Mouse (Mus musculus) kidney, postnatal 0 days (tissue): Measurements from ENCODE around the gene Plcl2. TPM values are rescaled to one million over a fixed set of nuclear protein-coding genes. Genes with fewer than 3 reads are reported as not detected.
A peak's percentile ranks its signal among the peaks of the same experiment; 100 is the strongest.
"Not testable (repeated sequence)": the region's sequence is repeated elsewhere in the genome, so short reads cannot be mapped to it uniquely, and the experiment has no call there.

Source experiments
- ATAC-seq: fragments of 200-750 bp; cut with Nextera tagmentation; replicated peaks from 2 replicates; pipeline ENCODE4 v1.8.0; 2017; ENCODE audit warnings: low read depth, moderate number of reproducible peaks, moderate TSS enrichment, moderate library complexity; ENCODE audit not compliant: low FRiP score
- DNase-seq: peaks from one replicate; pipeline ENCODE4 v3.0.0-alpha.2; 2016; ENCODE audit warnings: low spot score
- H3K27ac ChIP-seq: fragments of 300-500 bp; sonication (generic); 2 replicates; pipeline ENCODE4 v1.5.1; 2014; ENCODE audit warnings: mild to moderate bottlenecking
- H3K27me3 ChIP-seq: fragments of 300-500 bp; sonication (generic); 2 replicates; pipeline ENCODE4 v1.6.1; 2014; ENCODE audit warnings: low read length, mixed read lengths; ENCODE audit not compliant: insufficient read depth
- H3K36me3 ChIP-seq: fragments of 300-500 bp; sonication (generic); 2 replicates; pipeline ENCODE4 v1.6.1; 2014; ENCODE audit warnings: low read length, mixed read lengths; ENCODE audit not compliant: insufficient read depth
- H3K4me1 ChIP-seq: fragments of 300-500 bp; sonication (generic); replicated peaks from 2 replicates; pipeline ENCODE4 v1.6.1; 2014; ENCODE audit warnings: antibody characterized with exemption, low read length, mixed read lengths; ENCODE audit not compliant: insufficient read depth
- H3K4me2 ChIP-seq: fragments of 300-500 bp; sonication (generic); 2 replicates; pipeline ENCODE4 v1.6.1; 2014; ENCODE audit warnings: mild to moderate bottlenecking, low read length, moderate library complexity, mixed read lengths
- H3K4me3 ChIP-seq: fragments of 300-500 bp; sonication (generic); replicated peaks from 2 replicates; pipeline ENCODE4 v1.5.1; 2014; ENCODE audit warnings: low read depth, low read length
- H3K9ac ChIP-seq: fragments of 300-500 bp; sonication (generic); 2 replicates; pipeline ENCODE4 v1.6.1; 2014; ENCODE audit warnings: low read depth, low read length
- H3K9me3 ChIP-seq: fragments of 300-500 bp; sonication (generic); replicated peaks from 2 replicates; pipeline ENCODE4 v1.6.1; 2016; ENCODE audit warnings: low read length, inconsistent platforms, mixed read lengths
- CTCF ChIP-seq: IDR thresholded peaks from 2 replicates; pipeline ENCODE4 v1.5.1; 2016; ENCODE audit warnings: antibody characterized with exemption, low read depth, mild to moderate bottlenecking, moderate library complexity
- WGBS: fragments of 180-500 bp; shearing (Covaris S2); extraction: QIAGEN DNeasy Blood & Tissue Kit; methylation state at CpG from one replicate; pipeline ENCODE4 v1.1.7; 2014; 5-methylcytosine and 5-hydroxymethylcytosine counted together
- polyA plus RNA-seq: library from polyadenylated mRNA; unstranded; fragments of >200 nt; fragmentation: Nextera tagmentation; extraction: Ambion mirVana; gene quantifications from 2 replicates; pipeline ENCODE4 v1.2.1, GENCODE M21; 2015

Gene Plcl2
- polyA plus RNA-seq, 1 experiment from 2014 or later: 2.7 TPM

DNA sequence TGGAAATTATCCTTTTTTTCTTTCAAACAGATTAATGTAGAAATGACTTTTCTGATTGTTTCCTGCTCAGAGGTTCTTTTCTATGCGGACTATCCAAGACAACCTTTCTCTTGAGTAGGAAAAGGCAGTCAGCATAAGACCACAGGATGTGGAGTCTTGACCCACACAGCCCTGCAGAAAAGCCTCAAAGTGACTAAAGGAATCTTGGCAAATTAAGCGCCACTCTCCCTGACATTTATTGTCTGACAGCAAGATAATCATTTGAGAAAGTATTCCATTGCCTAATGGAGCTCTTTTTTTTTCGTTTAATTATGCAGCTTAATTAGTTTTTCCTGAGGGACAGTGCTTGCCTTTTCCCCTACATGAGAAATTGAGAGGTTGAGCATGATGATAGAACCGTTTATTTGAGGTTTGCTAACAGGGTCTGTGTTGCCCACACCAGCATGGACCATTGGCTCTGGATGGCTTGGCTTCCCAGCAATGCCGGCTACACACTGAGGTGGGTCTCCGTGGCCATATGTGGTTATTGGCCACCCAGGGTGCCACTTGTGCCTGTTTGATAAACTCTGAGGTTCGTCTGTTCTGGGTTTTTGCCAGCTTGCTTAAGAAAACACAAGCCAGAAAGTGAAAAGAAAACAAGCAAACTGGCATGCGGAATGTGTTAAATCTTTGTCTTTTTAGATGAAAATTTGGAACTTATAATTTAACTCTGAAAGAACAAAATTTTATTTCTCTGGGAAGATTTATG is 56.3 kb downstream of the Plcl2 start:
- H3K4me2 ChIP-seq: no peak overlapping the region
- H3K4me3 ChIP-seq: no peak overlapping the region
- 0 out of 2 replicates have a peak, but pooled peaks cover 3% of the 10 kb centered on the region for H3K4me1 ChIP-seq
- no peak for ATAC-seq
- no peaks in the 10 kb centered on the region for H3K36me3 ChIP-seq
- no peak for TF ChIP-seq CTCF
- WGBS: 40% methylated on average over 8 of the region's 8 CpGs
- H3K27me3 ChIP-seq: no peaks in the 10 kb centered on the region
- no peak overlapping the region for H3K27ac ChIP-seq
- no peaks in the 10 kb centered on the region for H3K9me3 ChIP-seq
- H3K9ac ChIP-seq: no peak overlapping the region
- peak; percentile 22 for DNase-seq

- H3K27ac ChIP-seq: no peak overlapping the region
- no peaks in the 10 kb centered on the region for H3K9me3 ChIP-seq
- 85% methylated on average over 2 of the region's 2 CpGs for WGBS
- no peaks in the 10 kb centered on the region for H3K36me3 ChIP-seq
- H3K9ac ChIP-seq: no peak overlapping the region
- H3K4me3 ChIP-seq: no peak overlapping the region
- no peaks in the 10 kb centered on the region for H3K27me3 ChIP-seq
- H3K4me1 ChIP-seq: 0 out of 2 replicates have a peak, but pooled peaks cover 3% of the 10 kb centered on the region
- TF ChIP-seq CTCF: no peak
- no peak for ATAC-seq
- no peak overlapping the region for H3K4me2 ChIP-seq
- DNase-seq: no peak
Observed at GRCm38 (mm10) chr17:50568846-50569245, 59.6 kb downstream of the Plcl2 start.

DNA sequence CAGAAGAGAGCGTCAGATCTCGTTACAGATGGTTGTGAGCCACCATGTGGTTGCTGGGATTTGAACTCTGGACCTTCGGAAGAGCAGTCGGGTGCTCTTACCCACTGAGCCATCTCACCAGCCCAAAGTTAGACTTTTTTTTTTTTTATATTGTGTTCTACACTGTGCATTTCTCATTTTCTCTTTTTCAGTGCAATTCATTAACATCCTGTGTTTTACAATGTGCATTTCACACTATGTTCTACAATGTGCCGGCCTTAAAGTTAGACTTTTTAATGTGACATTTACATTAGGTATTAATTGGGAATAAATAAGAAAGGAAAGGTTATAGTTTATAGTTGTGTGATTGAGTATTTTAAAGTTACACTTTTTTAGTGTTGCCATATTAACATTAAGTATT is 61.0 kb downstream of the Plcl2 start:
- not testable (repeated sequence) for H3K4me3 ChIP-seq, H3K9ac ChIP-seq, H3K9me3 ChIP-seq, H3K27ac ChIP-seq, H3K27me3 ChIP-seq, H3K36me3 ChIP-seq, DNase-seq, H3K4me2 ChIP-seq, H3K4me1 ChIP-seq
- ATAC-seq: 0 out of 2 replicates have a peak, but pooled peaks have one; percentile 68
- WGBS: 95% methylated on average over 3 of the region's 5 CpGs

GRCm38 (mm10) chr17:50570681-50571398 is 61.6 kb downstream of the Plcl2 start:
- Histone ChIP-seq H3K9me3 (no peaks in the 10 kb centered on the region), H3K27ac (no peak overlapping the region), H3K4me2 (no peak overlapping the region), H3K36me3 (no peaks in the 10 kb centered on the region), H3K9ac (no peak overlapping the region), H3K4me3 (no peak overlapping the region), H3K27me3 (no peaks in the 10 kb centered on the region), H3K4me1 (no peaks in the 10 kb centered on the region)
- no peak for TF ChIP-seq CTCF
- DNase-seq (no peak), ATAC-seq (no peak)
- WGBS: 63% methylated on average over 5 of the region's 5 CpGs

GRCm38 (mm10) chr17:50574161-50574560 is 65.0 kb downstream of the Plcl2 start:
- no peaks in the 10 kb centered on the region for H3K27me3 ChIP-seq
- no peaks in the 10 kb centered on the region for H3K36me3 ChIP-seq
- TF ChIP-seq CTCF: no peak
- WGBS: 86% methylated on average over 12 of the region's 12 CpGs
- no peak overlapping the region for H3K4me2 ChIP-seq
- H3K27ac ChIP-seq: no peak overlapping the region
- DNase-seq: no peak
- ATAC-seq: no peak
- no peaks in the 10 kb centered on the region for H3K9me3 ChIP-seq
- H3K4me1 ChIP-seq: no peaks in the 10 kb centered on the region
- no peak overlapping the region for H3K4me3 ChIP-seq
- H3K9ac ChIP-seq: no peak overlapping the region

- DNase-seq (no peak), ATAC-seq (no peak)
- no peak overlapping the region for H3K27ac ChIP-seq
- WGBS: 81% methylated on average over 3 of the region's 3 CpGs
- no peak for TF ChIP-seq CTCF
- H3K4me3 ChIP-seq: no peak overlapping the region
- no peak overlapping the region for H3K4me2 ChIP-seq
- no peaks in the 10 kb centered on the region for H3K9me3 ChIP-seq
- H3K36me3 ChIP-seq: no peaks in the 10 kb centered on the region
- no peak overlapping the region for H3K9ac ChIP-seq
- no peaks in the 10 kb centered on the region for H3K27me3 ChIP-seq
- H3K4me1 ChIP-seq: no peaks in the 10 kb centered on the region
Observed at GRCm38 (mm10) chr17:50580416-50580815, 71.2 kb downstream of the Plcl2 start.
